Mouse (Mus musculus): ENCODE measurements at regions not wholly inside any gene's neighbourhood (a gene's known extent, or its start where the extent isn't known, plus 50 kb on each side); places are given as distances from the start of the nearest gene placed in this dataset.

- DNase-seq (ENCODE audit: low spot score) = no peak
- ATAC-seq (ENCODE audit: extremely low read depth, insufficient number of reproducible peaks, low FRiP score, poor library complexity, severe bottlenecking) = no peak
- no peak overlapping the region for H3K4me3 ChIP-seq (ENCODE audit: low read depth, low read length)
Observed at GRCm38 (mm10) chr1:107811136-107811535, 221.3 kb downstream of the Serpinb8 start.

GRCm38 (mm10) chr1:107811859-107812258, 222.1 kb downstream of the Serpinb8 start:
- ATAC-seq (ENCODE audit: extremely low read depth, insufficient number of reproducible peaks, low FRiP score, poor library complexity, severe bottlenecking) (peak; percentile 28), DNase-seq (ENCODE audit: low spot score) (no peak)
- H3K4me1 ChIP-seq (ENCODE audit: insufficient read depth, low read depth, low read length) = no peaks in the 10 kb centered on the region
- peaks cover 15% of the 10 kb centered on the region for H3K9me3 ChIP-seq (replicated peaks)
- TF ChIP-seq CTCF (IDR thresholded peaks at IDR 0.05; ENCODE audit: low read depth, low read length) (no peak), GATA1 (IDR thresholded peaks at IDR 0.05; ENCODE audit: borderline replicate concordance, low read length) (no peak), TAL1 (conservative IDR thresholded peaks at IDR 0.05; ENCODE audit: low read depth, low read length) (no peak), GATA2 (IDR thresholded peaks at IDR 0.05; ENCODE audit: borderline replicate concordance, low read depth, low read length) (no peak), POLR2AphosphoS5 (IDR thresholded peaks at IDR 0.05; ENCODE audit: insufficient replicate concordance, low read depth, low read length) (no peak)
- no peaks in the 10 kb centered on the region for H3K27me3 ChIP-seq (ENCODE audit: insufficient read depth, low read length)
- H3K36me3 ChIP-seq (replicated peaks) = no peaks in the 10 kb centered on the region
- H3K4me3 ChIP-seq (ENCODE audit: low read depth, low read length) = no peak overlapping the region

More at GRCm38 (mm10) chr1:107811136-107811535, 221.3 kb downstream of the Serpinb8 start:
- Histone ChIP-seq H3K9me3 (replicated peaks) (peaks cover 14% of the 10 kb centered on the region), H3K4me1 (ENCODE audit: insufficient read depth, low read depth, low read length) (no peaks in the 10 kb centered on the region), H3K36me3 (replicated peaks) (no peaks in the 10 kb centered on the region), H3K27me3 (ENCODE audit: insufficient read depth, low read length) (no peaks in the 10 kb centered on the region)
- TF ChIP-seq TAL1 (conservative IDR thresholded peaks at IDR 0.05; ENCODE audit: low read depth, low read length) (no peak), CTCF (IDR thresholded peaks at IDR 0.05; ENCODE audit: low read depth, low read length) (no peak), GATA2 (IDR thresholded peaks at IDR 0.05; ENCODE audit: borderline replicate concordance, low read depth, low read length) (no peak)

- Histone ChIP-seq H3K36me3 (replicated peaks) (no peaks in the 10 kb centered on the region), H3K27me3 (ENCODE audit: insufficient read depth, low read length) (no peaks in the 10 kb centered on the region), H3K4me1 (ENCODE audit: insufficient read depth, low read depth, low read length) (no peaks in the 10 kb centered on the region), H3K4me3 (ENCODE audit: low read depth, low read length) (no peak overlapping the region), H3K9me3 (replicated peaks) (0 out of 2 replicates have a peak, but pooled peaks cover 2% of the 10 kb centered on the region)
- ATAC-seq (ENCODE audit: extremely low read depth, insufficient number of reproducible peaks, low FRiP score, poor library complexity, severe bottlenecking) (no peak), DNase-seq (ENCODE audit: low spot score) (no peak)
- TF ChIP-seq GATA2 (IDR thresholded peaks at IDR 0.05; ENCODE audit: borderline replicate concordance, low read depth, low read length) (no peak), TAL1 (conservative IDR thresholded peaks at IDR 0.05; ENCODE audit: low read depth, low read length) (no peak), GATA1 (IDR thresholded peaks at IDR 0.05; ENCODE audit: borderline replicate concordance, low read length) (no peak), CTCF (IDR thresholded peaks at IDR 0.05; ENCODE audit: low read depth, low read length) (no peak), POLR2AphosphoS5 (IDR thresholded peaks at IDR 0.05; ENCODE audit: insufficient replicate concordance, low read depth, low read length) (no peak)
Observed at GRCm38 (mm10) chr1:107837877-107838276, 248.1 kb downstream of the Serpinb8 start.

- DNase-seq (ENCODE audit: low spot score) = no peak
- no peaks in the 10 kb centered on the region for H3K36me3 ChIP-seq (replicated peaks)
- TF ChIP-seq CTCF (IDR thresholded peaks at IDR 0.05; ENCODE audit: low read depth, low read length) (no peak), GATA1 (IDR thresholded peaks at IDR 0.05; ENCODE audit: borderline replicate concordance, low read length) (no peak), POLR2AphosphoS5 (IDR thresholded peaks at IDR 0.05; ENCODE audit: insufficient replicate concordance, low read depth, low read length) (no peak), TAL1 (conservative IDR thresholded peaks at IDR 0.05; ENCODE audit: low read depth, low read length) (no peak)
Observed at GRCm38 (mm10) chr1:107852386-107852785, 262.6 kb downstream of the Serpinb8 start.

GRCm38 (mm10) chr1:107853001-107853400, 263.2 kb downstream of the Serpinb8 start:
- DNase-seq (ENCODE audit: low spot score) (no peak), ATAC-seq (ENCODE audit: extremely low read depth, insufficient number of reproducible peaks, low FRiP score, poor library complexity, severe bottlenecking) (no peak)
- Histone ChIP-seq H3K4me1 (ENCODE audit: insufficient read depth, low read depth, low read length) (no peaks in the 10 kb centered on the region), H3K27me3 (ENCODE audit: insufficient read depth, low read length) (no peaks in the 10 kb centered on the region), H3K36me3 (replicated peaks) (no peaks in the 10 kb centered on the region), H3K9me3 (replicated peaks) (peaks cover 6% of the 10 kb centered on the region; the same call in 1 of the 2 replicates), H3K4me3 (ENCODE audit: low read depth, low read length) (no peak overlapping the region)
- TF ChIP-seq GATA1 (IDR thresholded peaks at IDR 0.05; ENCODE audit: borderline replicate concordance, low read length) = no peak
- no peak for TF ChIP-seq CTCF (IDR thresholded peaks at IDR 0.05; ENCODE audit: low read depth, low read length)
- no peak for TF ChIP-seq GATA2 (IDR thresholded peaks at IDR 0.05; ENCODE audit: borderline replicate concordance, low read depth, low read length)
- TF ChIP-seq POLR2AphosphoS5 (IDR thresholded peaks at IDR 0.05; ENCODE audit: insufficient replicate concordance, low read depth, low read length) = no peak
- TF ChIP-seq TAL1 (conservative IDR thresholded peaks at IDR 0.05; ENCODE audit: low read depth, low read length) = no peak

More at GRCm38 (mm10) chr1:107852386-107852785, 262.6 kb downstream of the Serpinb8 start:
- Histone ChIP-seq H3K4me1 (ENCODE audit: insufficient read depth, low read depth, low read length) (no peaks in the 10 kb centered on the region), H3K27me3 (ENCODE audit: insufficient read depth, low read length) (no peaks in the 10 kb centered on the region), H3K4me3 (ENCODE audit: low read depth, low read length) (no peak overlapping the region), H3K9me3 (replicated peaks) (peaks cover 6% of the 10 kb centered on the region; the same call in 1 of the 2 replicates)
- ATAC-seq (ENCODE audit: extremely low read depth, insufficient number of reproducible peaks, low FRiP score, poor library complexity, severe bottlenecking) = no peak

GRCm38 (mm10) chr1:107897743-107898437, 308.1 kb downstream of the Serpinb8 start:
- TF ChIP-seq POLR2AphosphoS5 (IDR thresholded peaks at IDR 0.05; ENCODE audit: insufficient replicate concordance, low read depth, low read length) = no peak
- TF ChIP-seq GATA1 (IDR thresholded peaks at IDR 0.05; ENCODE audit: borderline replicate concordance, low read length) = no peak
- no peak for TF ChIP-seq CTCF (IDR thresholded peaks at IDR 0.05; ENCODE audit: low read depth, low read length)
- no peak for TF ChIP-seq TAL1 (conservative IDR thresholded peaks at IDR 0.05; ENCODE audit: low read depth, low read length)
- no peak for TF ChIP-seq GATA2 (IDR thresholded peaks at IDR 0.05; ENCODE audit: borderline replicate concordance, low read depth, low read length)
- Histone ChIP-seq H3K9me3 (replicated peaks) (peaks cover 10% of the 10 kb centered on the region), H3K4me1 (ENCODE audit: insufficient read depth, low read depth, low read length) (no peaks in the 10 kb centered on the region), H3K36me3 (replicated peaks) (no peaks in the 10 kb centered on the region), H3K4me3 (ENCODE audit: low read depth, low read length) (no peak overlapping the region), H3K27me3 (ENCODE audit: insufficient read depth, low read length) (no peaks in the 10 kb centered on the region)
- ATAC-seq (ENCODE audit: extremely low read depth, insufficient number of reproducible peaks, low FRiP score, poor library complexity, severe bottlenecking) = no peak
- DNase-seq (ENCODE audit: low spot score) = no peak
